Mouse (Mus musculus): Measurements from ENCODE around the gene Krr1. TPM values are rescaled to one million over a fixed set of nuclear protein-coding genes. Genes with fewer than 3 reads are reported as not detected.

The Krr1 gene
- polyA plus RNA-seq, 1 experiment from 2014 or later = 22.7 TPM

DNA sequence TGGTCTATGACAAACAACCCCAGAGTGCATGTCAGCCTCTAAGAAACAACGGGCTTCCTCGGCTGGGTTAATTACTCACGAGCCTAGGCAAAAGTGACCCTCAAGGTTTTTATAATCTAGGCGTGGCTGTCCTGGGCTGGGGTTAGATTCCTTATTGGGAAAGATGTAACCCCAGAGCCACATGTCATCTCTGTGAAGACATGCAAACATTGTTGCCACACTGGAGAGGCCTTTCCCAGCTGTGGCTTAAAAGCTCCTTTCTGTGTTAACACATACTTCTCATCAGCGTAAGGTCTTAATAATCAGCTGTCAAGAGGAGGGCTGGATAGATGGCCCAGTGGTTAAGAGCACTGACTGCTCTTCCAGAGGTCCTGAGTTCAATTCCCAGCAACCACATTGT lies 10.6 kb downstream of the Krr1 start:
- Histone ChIP-seq H3K4me1 (no peaks in the 10 kb centered on the region), H3K36me3 (peaks cover 93% of the 10 kb centered on the region), H3K4me2 (no peak overlapping the region), H3K9ac (no peak overlapping the region), H3K4me3 (no peak overlapping the region), H3K27ac (replicated peaks) (no peak overlapping the region), H3K9me3 (no peaks in the 10 kb centered on the region), H3K27me3 (replicated peaks) (no peaks in the 10 kb centered on the region)
- WGBS = 93% methylated on average over 5 of the region's 5 CpGs
- no peak for ATAC-seq (ENCODE audit: extremely low read depth, insufficient number of reproducible peaks, low FRiP score, low TSS enrichment)

DNA sequence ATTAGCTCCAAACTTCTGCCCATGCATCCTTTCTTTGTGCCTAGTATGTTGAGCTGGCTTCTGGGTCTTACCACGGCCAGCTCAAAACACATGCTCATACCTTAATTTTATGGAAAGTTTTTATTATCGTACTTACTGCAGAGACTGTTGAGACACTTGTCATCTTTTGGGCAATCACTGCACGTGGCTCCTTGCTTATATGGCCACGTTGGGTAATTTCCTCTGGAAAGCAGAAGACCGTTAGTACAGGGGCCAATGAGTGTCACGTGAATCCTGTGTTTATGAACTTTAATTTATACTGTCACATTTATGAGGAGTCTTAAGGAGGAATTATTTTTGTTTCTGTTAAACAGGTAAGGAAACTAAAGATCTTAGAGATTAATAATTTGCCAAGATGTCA lies 14.0 kb downstream of the Krr1 start:
- WGBS = 90% methylated on average over 6 of the region's 6 CpGs
- H3K36me3 ChIP-seq = peaks cover 66% of the 10 kb centered on the region
- H3K9me3 ChIP-seq = no peaks in the 10 kb centered on the region

DNA sequence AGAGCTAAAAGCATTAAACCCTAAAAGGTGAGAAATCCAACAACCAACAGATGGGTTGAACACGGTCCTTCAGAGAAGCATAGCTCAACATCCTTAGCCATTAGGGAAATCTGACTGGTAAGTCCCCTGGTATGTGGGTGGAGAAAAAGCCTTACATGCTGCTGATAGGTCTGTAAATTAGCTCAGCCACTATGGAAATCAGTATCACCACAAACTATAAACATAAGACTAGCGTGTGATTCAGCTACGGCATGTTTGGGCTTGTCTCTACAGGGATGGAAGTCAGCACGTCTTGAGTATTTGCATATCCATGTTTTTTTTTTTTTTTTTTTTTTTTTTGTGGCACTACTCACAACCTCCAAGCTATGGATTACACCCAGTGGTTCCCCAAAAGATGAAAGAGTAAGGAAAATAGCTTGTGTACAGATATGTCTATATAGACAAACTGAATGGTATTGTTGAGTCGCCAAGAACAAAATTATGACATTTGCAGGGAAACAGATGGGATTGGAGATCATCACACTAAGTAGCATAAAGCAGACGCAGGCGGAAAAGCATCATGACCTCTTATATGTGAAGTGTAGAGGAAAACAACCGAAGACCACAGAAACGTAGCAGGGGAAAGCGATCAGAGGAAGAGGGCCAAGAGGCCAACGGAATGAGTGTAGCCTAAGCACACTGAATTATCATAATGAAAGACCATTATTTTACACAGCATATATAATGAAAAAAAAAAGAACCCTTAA lies 23.5 kb downstream of the Krr1 start:
- H3K4me1 ChIP-seq = no peaks in the 10 kb centered on the region
- no peak overlapping the region for H3K9ac ChIP-seq
- no peak overlapping the region for H3K4me2 ChIP-seq
- no peaks in the 10 kb centered on the region for H3K36me3 ChIP-seq
- no peaks in the 10 kb centered on the region for H3K9me3 ChIP-seq
- no peaks in the 10 kb centered on the region for H3K27me3 ChIP-seq (replicated peaks)
- H3K4me3 ChIP-seq = no peak overlapping the region
- WGBS = 82% methylated on average over 11 of the region's 11 CpGs
- H3K27ac ChIP-seq (replicated peaks) = no peak overlapping the region
- no peak for ATAC-seq (ENCODE audit: extremely low read depth, insufficient number of reproducible peaks, low FRiP score, low TSS enrichment)

More for the DNA sequence above, 14.0 kb downstream of the Krr1 start:
- H3K27me3 ChIP-seq (replicated peaks) = no peaks in the 10 kb centered on the region
- H3K4me2 ChIP-seq = no peak overlapping the region
- ATAC-seq (ENCODE audit: extremely low read depth, insufficient number of reproducible peaks, low FRiP score, low TSS enrichment) = no peak
- H3K27ac ChIP-seq (replicated peaks) = no peak overlapping the region
- no peaks in the 10 kb centered on the region for H3K4me1 ChIP-seq
- no peak overlapping the region for H3K4me3 ChIP-seq
- H3K9ac ChIP-seq = no peak overlapping the region

DNA sequence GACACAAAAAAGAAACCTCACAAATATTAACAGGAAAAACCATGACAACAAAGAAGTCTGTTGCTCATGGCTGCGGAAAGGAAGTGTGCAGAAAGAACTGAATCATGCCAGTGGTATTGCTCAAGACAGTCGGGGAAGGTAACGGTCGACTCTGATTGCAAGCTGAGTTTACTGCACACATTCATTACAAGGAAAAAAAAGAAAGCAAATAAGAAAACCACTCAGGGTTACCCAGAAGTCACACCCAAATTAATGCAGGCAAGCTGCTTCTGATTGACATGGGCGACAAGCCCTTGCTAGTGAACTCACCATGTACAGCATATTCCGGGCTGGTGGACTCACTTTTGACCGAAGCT lies 24.1 kb downstream of the Krr1 start:
- Histone ChIP-seq H3K9ac (no peak overlapping the region), H3K27me3 (replicated peaks) (no peaks in the 10 kb centered on the region), H3K9me3 (no peaks in the 10 kb centered on the region), H3K4me1 (no peaks in the 10 kb centered on the region), H3K4me2 (no peak overlapping the region), H3K4me3 (no peak overlapping the region), H3K27ac (replicated peaks) (no peak overlapping the region), H3K36me3 (no peaks in the 10 kb centered on the region)
- WGBS = 89% methylated on average over 7 of the region's 7 CpGs
- no peak for ATAC-seq (ENCODE audit: extremely low read depth, insufficient number of reproducible peaks, low FRiP score, low TSS enrichment)

DNA sequence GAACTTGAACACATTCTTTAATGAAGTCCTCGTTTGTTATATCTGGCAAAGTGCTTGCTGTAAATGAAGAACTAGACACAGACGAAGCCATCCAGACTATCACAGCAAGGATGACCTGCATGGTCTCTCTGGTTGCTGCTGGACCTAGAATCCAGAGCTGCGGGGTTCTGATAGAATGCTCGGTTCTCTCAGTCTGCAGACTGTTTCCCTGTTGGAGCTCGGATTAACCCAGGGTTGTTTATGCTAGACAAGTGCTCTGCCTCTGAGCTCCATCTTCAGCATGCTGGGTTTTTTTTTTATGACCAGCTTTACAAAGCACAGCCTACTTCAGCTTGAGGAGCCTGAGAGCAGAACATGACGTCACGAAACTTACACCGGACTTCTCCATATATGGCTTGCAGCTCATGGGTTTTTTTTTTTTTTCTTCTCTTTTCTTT lies 24.5 kb downstream of the Krr1 start:
- no peak overlapping the region for H3K9ac ChIP-seq
- no peak overlapping the region for H3K4me2 ChIP-seq
- H3K36me3 ChIP-seq = no peaks in the 10 kb centered on the region
- H3K9me3 ChIP-seq = no peaks in the 10 kb centered on the region
- WGBS = 58% methylated on average over 8 of the region's 8 CpGs
- H3K4me3 ChIP-seq = no peak overlapping the region
- no peak overlapping the region for H3K27ac ChIP-seq (replicated peaks)
- H3K4me1 ChIP-seq = no peaks in the 10 kb centered on the region
- ATAC-seq (ENCODE audit: extremely low read depth, insufficient number of reproducible peaks, low FRiP score, low TSS enrichment) = no peak
- H3K27me3 ChIP-seq (replicated peaks) = no peaks in the 10 kb centered on the region

DNA sequence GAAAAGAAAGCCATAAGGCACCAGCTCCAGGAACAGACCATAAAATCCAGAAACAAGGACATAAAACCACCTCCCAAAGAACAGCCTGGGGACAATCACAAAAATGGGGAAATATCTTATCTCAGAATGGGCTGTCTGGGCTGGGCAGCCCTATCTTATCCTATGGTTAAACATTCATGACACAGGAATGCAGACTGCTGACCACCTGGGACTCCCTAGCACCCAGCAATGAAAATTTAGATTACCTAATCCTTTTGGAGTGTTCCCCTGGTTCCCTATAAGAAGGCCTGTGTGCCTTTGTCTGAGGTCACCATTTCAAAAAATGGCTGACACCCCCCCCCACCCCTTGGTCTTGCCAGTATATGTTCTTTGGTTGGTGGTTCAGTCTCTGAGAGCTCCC lies 25.2 kb downstream of the Krr1 start:
- H3K27me3 ChIP-seq (replicated peaks) = no peaks in the 10 kb centered on the region
- ATAC-seq (ENCODE audit: extremely low read depth, insufficient number of reproducible peaks, low FRiP score, low TSS enrichment) = no peak
- no peak overlapping the region for H3K4me3 ChIP-seq

DNA sequence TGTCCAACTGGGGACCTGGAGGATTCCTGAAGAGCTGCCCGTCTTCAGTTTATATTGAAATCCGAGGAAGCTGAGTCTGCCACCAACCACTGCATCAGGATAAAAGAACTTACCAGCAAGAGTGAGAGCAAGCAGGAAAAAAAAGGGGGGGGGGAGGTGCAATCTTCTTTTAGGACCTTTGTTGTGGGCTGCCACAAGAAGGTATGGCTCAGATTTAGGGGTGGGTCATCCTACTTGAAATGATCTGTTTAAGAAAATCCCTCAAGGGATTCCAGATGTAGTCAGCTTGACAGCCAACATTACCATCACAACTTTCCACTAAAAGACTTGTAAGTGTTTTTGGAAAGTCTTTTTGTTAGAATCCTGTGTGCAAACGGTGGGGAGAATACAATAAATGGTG lies 27.3 kb downstream of the Krr1 start:
- 59% methylated on average over 3 of the region's 3 CpGs for WGBS
- H3K4me2 ChIP-seq = no peak overlapping the region
- no peaks in the 10 kb centered on the region for H3K36me3 ChIP-seq
- H3K9me3 ChIP-seq = no peaks in the 10 kb centered on the region
- no peaks in the 10 kb centered on the region for H3K27me3 ChIP-seq (replicated peaks)
- no peak overlapping the region for H3K9ac ChIP-seq
- ATAC-seq (ENCODE audit: extremely low read depth, insufficient number of reproducible peaks, low FRiP score, low TSS enrichment) = no peak
- H3K27ac ChIP-seq (replicated peaks) = no peak overlapping the region
- peaks cover 6% of the 10 kb centered on the region; the same call in 1 of the 2 replicates for H3K4me1 ChIP-seq
- no peak overlapping the region for H3K4me3 ChIP-seq

More for the DNA sequence above, 25.2 kb downstream of the Krr1 start:
- Histone ChIP-seq H3K4me2 (no peak overlapping the region), H3K9ac (no peak overlapping the region), H3K9me3 (no peaks in the 10 kb centered on the region), H3K36me3 (no peaks in the 10 kb centered on the region), H3K4me1 (peaks cover 1% of the 10 kb centered on the region; the same call in 1 of the 2 replicates), H3K27ac (replicated peaks) (no peak overlapping the region)

DNA sequence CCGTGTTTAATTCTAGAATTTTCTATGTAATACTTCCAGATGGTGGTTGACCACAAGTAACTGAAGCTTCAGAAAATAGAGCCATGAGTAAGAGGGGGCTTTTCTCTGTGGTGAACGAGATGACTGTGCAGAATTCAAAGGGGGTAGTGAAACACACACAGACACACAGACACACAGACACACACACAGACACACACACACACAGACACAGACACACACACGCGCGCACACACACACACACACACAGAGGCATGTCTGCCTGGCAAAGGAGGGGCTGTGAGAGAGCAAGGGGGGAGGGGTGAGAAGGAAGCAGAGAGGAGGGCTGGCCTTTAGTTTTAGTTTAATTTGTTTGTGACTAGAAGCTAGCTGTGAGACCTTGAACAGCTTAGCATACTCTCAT lies 28.1 kb downstream of the Krr1 start:
- no peaks in the 10 kb centered on the region for H3K36me3 ChIP-seq
- no peaks in the 10 kb centered on the region for H3K9me3 ChIP-seq
- no peak overlapping the region for H3K9ac ChIP-seq
- no peaks in the 10 kb centered on the region for H3K27me3 ChIP-seq (replicated peaks)
- no peak for ATAC-seq (ENCODE audit: extremely low read depth, insufficient number of reproducible peaks, low FRiP score, low TSS enrichment)
- 83% methylated on average over 5 of the region's 5 CpGs for WGBS
- no peak overlapping the region for H3K27ac ChIP-seq (replicated peaks)
- H3K4me1 ChIP-seq = peaks cover 6% of the 10 kb centered on the region; the same call in 1 of the 2 replicates
- H3K4me3 ChIP-seq = no peak overlapping the region
- H3K4me2 ChIP-seq = no peak overlapping the region

DNA sequence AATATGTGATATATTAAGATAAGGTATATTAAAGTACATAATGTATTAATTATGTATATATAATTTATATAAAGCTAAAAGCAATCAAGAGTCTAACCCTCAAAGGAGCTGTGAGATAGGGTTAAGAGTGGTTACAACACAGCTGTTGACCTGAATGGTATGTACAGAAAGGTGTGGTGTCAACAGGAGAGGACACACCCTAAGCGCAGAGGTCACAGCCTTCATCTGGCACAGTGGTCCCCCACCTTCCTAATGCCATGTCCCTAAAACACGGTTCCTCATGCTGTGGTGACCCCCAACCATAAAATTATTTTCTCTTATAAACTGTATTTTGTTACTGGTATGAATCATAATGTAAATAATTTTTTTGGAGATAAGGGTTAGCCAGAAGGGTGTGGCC lies 28.9 kb downstream of the Krr1 start:
- H3K36me3 ChIP-seq = no peaks in the 10 kb centered on the region
- no peaks in the 10 kb centered on the region for H3K27me3 ChIP-seq (replicated peaks)
- no peaks in the 10 kb centered on the region for H3K9me3 ChIP-seq
- H3K9ac ChIP-seq = no peak overlapping the region
- H3K4me2 ChIP-seq = no peak overlapping the region
- 75% methylated on average over 2 of the region's 2 CpGs for WGBS
- ATAC-seq (ENCODE audit: extremely low read depth, insufficient number of reproducible peaks, low FRiP score, low TSS enrichment) = no peak
- H3K27ac ChIP-seq (replicated peaks) = no peak overlapping the region
- H3K4me3 ChIP-seq = no peak overlapping the region
- peaks cover 6% of the 10 kb centered on the region; the same call in 1 of the 2 replicates for H3K4me1 ChIP-seq

DNA sequence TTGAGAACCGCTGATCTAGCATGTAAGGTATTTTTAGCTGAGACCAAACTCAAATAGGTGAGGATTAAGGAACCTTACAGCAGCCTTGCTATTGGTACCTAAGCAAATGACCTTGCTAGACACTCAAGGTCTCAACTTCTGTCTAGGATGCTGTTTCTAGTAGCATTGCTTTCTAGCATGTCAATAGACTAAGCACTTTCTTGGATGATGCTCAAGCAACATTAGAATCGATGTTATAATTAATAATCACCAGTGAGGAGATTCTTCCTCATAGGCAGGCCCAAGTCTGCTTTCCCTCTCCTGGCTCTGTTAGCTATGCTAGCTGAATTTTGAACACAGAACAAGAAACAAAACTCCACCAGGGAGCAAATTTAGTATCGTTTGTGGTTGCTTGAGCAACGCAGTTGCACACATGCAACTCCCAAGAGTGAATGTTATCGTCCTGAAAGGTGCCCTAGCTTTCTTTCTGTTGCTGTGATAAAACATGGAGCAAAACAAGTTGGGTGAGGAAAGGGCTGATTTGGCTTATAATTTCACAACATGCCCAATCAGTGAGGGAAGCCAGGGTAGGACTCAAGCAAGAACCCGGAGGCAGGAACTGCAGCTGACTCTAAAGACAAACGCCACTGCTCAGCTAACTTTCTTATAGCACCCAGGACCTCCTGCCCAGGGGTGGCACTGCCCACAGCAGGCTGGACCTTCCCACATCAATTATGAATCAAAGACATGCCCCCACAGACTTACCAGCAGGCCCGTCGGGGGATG lies 29.5 kb downstream of the Krr1 start:
- Histone ChIP-seq H3K36me3 (no peaks in the 10 kb centered on the region), H3K9me3 (no peaks in the 10 kb centered on the region), H3K27ac (replicated peaks) (no peak overlapping the region), H3K9ac (no peak overlapping the region), H3K4me2 (no peak overlapping the region), H3K4me1 (peaks cover 6% of the 10 kb centered on the region; the same call in 1 of the 2 replicates), H3K27me3 (replicated peaks) (no peaks in the 10 kb centered on the region), H3K4me3 (no peak overlapping the region)
- 78% methylated on average over 9 of the region's 9 CpGs for WGBS
- ATAC-seq (ENCODE audit: extremely low read depth, insufficient number of reproducible peaks, low FRiP score, low TSS enrichment) = no peak

DNA sequence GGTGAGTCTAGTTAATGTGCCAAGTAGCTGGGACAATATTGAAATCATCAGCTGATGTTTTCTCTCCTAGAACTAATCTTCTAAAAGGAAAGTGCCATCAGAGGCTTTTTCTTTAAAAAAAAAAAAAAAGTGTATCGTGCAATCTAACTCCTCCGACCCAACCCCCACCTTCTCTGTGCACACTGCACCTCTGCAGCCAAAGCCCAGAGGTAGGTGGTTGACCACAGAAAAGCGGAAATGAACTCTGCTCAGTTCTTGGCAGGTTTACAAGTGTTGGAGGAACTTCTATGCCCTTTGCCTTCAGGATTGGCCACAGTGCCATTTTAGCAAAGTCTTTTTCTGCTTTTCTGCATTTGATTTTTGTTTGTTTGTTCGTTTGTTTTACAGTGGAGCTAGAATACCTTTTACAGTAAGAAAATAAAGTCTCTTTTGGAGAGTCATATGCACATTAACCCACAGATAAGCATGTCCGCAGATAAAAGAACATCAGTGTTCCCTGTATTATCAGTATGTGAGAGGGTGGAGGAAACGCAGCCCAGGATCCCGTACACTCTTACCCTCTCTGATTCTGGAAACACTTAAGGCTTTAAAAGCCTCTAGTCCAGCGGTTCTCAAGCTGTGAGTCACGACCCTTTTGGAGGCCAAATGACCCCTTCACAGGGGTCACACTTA lies 30.2 kb downstream of the Krr1 start, which contains the start of gene Glipr1:
Glipr1 (minus strand) TSS at position 88 of the 672 bp plus-strand sequence.
- no peak within 1 kb of the TSS for H3K9ac ChIP-seq
- no peak within 1 kb of the TSS for H3K4me3 ChIP-seq
- peaks cover 6% of the 10 kb centered on the region; the same call in 1 of the 2 replicates for H3K4me1 ChIP-seq
- no peak for ATAC-seq (ENCODE audit: extremely low read depth, insufficient number of reproducible peaks, low FRiP score, low TSS enrichment)
- H3K4me2 ChIP-seq = no peak within 1 kb of the TSS
- WGBS = 33% methylated on average over 9 of the region's 9 CpGs
- H3K9me3 ChIP-seq = no peaks in the 10 kb centered on the region
- no peaks in the 10 kb centered on the region for H3K36me3 ChIP-seq
- no peak within 1 kb of the TSS for H3K27ac ChIP-seq (replicated peaks)
- H3K27me3 ChIP-seq (replicated peaks) = no peaks in the 10 kb centered on the region

Measured in heart, embryonic 13.5 days (tissue).